Mouse (Mus musculus) forebrain, embryonic 15.5 days (tissue): ENCODE results near the gene Scrt2. TPM values are rescaled to one million over a fixed set of nuclear protein-coding genes. Genes with fewer than 3 reads are reported as not detected.
"Not testable (repeated sequence)": the region's sequence is repeated elsewhere in the genome, so short reads cannot be mapped to it uniquely, and the experiment has no call there.

Experiments used
- ATAC-seq: fragments of 200-750 bp; cut with Nextera tagmentation; replicated peaks from 2 replicates; pipeline ENCODE4 v1.8.0; 2017; ENCODE audit warnings: mild to moderate bottlenecking, moderate TSS enrichment, moderate library complexity
- H3K27ac ChIP-seq: fragments of 300-500 bp; sonication (generic); replicated peaks from 2 replicates; pipeline ENCODE4 v1.5.1; 2015; ENCODE audit warnings: mild to moderate bottlenecking, inconsistent platforms
- H3K27me3 ChIP-seq: fragments of 300-500 bp; sonication (generic); 2 replicates; pipeline ENCODE4 v1.6.1; 2015; ENCODE audit warnings: inconsistent platforms
- H3K36me3 ChIP-seq: fragments of 300-500 bp; sonication (generic); 2 replicates; pipeline ENCODE4 v1.6.1; 2015; ENCODE audit warnings: mild to moderate bottlenecking, inconsistent platforms
- H3K4me1 ChIP-seq: fragments of 300-500 bp; sonication (generic); 2 replicates; pipeline ENCODE4 v1.6.1; 2015; ENCODE audit warnings: inconsistent platforms
- H3K4me2 ChIP-seq: fragments of 300-500 bp; sonication (generic); replicated peaks from 2 replicates; pipeline ENCODE4 v1.6.1; 2015; ENCODE audit warnings: mild to moderate bottlenecking, inconsistent platforms
- H3K4me3 ChIP-seq: fragments of 300-500 bp; sonication (generic); 2 replicates; pipeline ENCODE4 v1.5.1; 2015; ENCODE audit warnings: mild to moderate bottlenecking, inconsistent platforms
- H3K9ac ChIP-seq: fragments of 300-500 bp; sonication (generic); replicated peaks from 2 replicates; pipeline ENCODE4 v1.6.1; 2015; ENCODE audit warnings: mild to moderate bottlenecking, inconsistent platforms
- H3K9me3 ChIP-seq: fragments of 300-500 bp; sonication (generic); 2 replicates; pipeline ENCODE4 v1.6.1; 2016; ENCODE audit warnings: inconsistent platforms
- WGBS: fragments of 180-500 bp; shearing (Covaris S2); methylation state at CpG from one replicate; pipeline ENCODE4 v1.1.7; 2015; ENCODE audit warnings: mixed read lengths; 5-methylcytosine and 5-hydroxymethylcytosine counted together
- polyA plus RNA-seq: library from polyadenylated mRNA; unstranded; fragments of >200 nt; fragmentation: Nextera tagmentation; extraction: Ambion mirVana; gene quantifications from 2 replicates; pipeline ENCODE4 v1.2.1, GENCODE M21; 2015

The Scrt2 gene
- polyA plus RNA-seq, 1 experiment from 2014 or later: 20.9 TPM

GRCm38 (mm10) chr2:152057252-152057563 lies 24.1 kb upstream of the Scrt2 start:
- Histone ChIP-seq H3K9ac (no peak overlapping the region), H3K9me3 (no peaks in the 10 kb centered on the region), H3K4me3 (no peak overlapping the region), H3K36me3 (no peaks in the 10 kb centered on the region), H3K27ac (peak overlapping the region; percentile 20; the same call in 1 of the 2 replicates), H3K4me1 (peaks cover 19% of the 10 kb centered on the region), H3K4me2 (no peak overlapping the region), H3K27me3 (no peaks in the 10 kb centered on the region)
- no peak for ATAC-seq
- WGBS: 70% methylated on average over 9 of the region's 9 CpGs

DNA sequence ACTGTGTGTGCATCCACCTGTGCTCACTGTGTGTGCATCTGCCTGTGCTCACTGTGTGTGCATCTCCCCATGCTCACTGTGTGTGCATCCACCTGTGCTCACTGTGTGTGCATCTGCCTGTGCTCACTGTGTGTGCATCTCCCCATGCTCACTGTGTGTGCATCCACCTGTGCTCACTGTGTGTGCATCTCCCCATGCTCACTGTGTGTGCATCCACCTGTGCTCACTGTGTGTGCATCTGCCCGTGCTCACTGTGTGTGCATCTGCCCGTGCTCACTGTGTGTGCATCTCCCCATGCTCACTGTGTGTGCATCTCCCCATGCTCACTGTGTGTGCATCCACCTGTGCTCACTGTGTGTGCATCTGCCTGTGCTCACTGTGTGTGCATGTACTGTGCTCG lies 18.5 kb upstream of the Scrt2 start:
- not testable (repeated sequence) for H3K27me3 ChIP-seq, H3K4me2 ChIP-seq, H3K9ac ChIP-seq, H3K27ac ChIP-seq, H3K4me1 ChIP-seq, H3K4me3 ChIP-seq, H3K36me3 ChIP-seq, ATAC-seq, H3K9me3 ChIP-seq
- 92% methylated on average over 3 of the region's 3 CpGs for WGBS

- Histone ChIP-seq H3K27me3 (no peaks in the 10 kb centered on the region), H3K27ac (peak overlapping the region; percentile 83), H3K36me3 (no peaks in the 10 kb centered on the region), H3K9me3 (no peaks in the 10 kb centered on the region), H3K4me2 (no peak overlapping the region), H3K4me3 (no peak overlapping the region), H3K9ac (no peak overlapping the region), H3K4me1 (peaks cover 16% of the 10 kb centered on the region)
- ATAC-seq: peak; percentile 95
- 6% methylated on average over 10 of the region's 11 CpGs for WGBS
These were observed 12.5 kb upstream of the Scrt2 start for GRCm38 (mm10) chr2:152068660-152069433.

- Histone ChIP-seq H3K4me3 (no peak overlapping the region), H3K27ac (peak overlapping the region; percentile 83), H3K4me1 (peaks cover 16% of the 10 kb centered on the region), H3K27me3 (no peaks in the 10 kb centered on the region), H3K4me2 (no peak overlapping the region), H3K9ac (no peak overlapping the region), H3K36me3 (no peaks in the 10 kb centered on the region), H3K9me3 (no peaks in the 10 kb centered on the region)
- 23% methylated on average over 9 of the region's 9 CpGs for WGBS
- ATAC-seq: no peak
These were observed 11.9 kb upstream of the Scrt2 start for GRCm38 (mm10) chr2:152069434-152069786.

GRCm38 (mm10) chr2:152069941-152070340 lies 11.4 kb upstream of the Scrt2 start:
- H3K9ac ChIP-seq: no peak overlapping the region
- ATAC-seq: no peak
- H3K27me3 ChIP-seq: no peaks in the 10 kb centered on the region
- no peak overlapping the region for H3K4me3 ChIP-seq
- WGBS: 68% methylated on average over 2 of the region's 2 CpGs
- no peaks in the 10 kb centered on the region for H3K9me3 ChIP-seq
- no peak overlapping the region for H3K4me2 ChIP-seq
- peaks cover 19% of the 10 kb centered on the region for H3K4me1 ChIP-seq
- H3K27ac ChIP-seq: peak overlapping the region; percentile 83
- H3K36me3 ChIP-seq: no peaks in the 10 kb centered on the region

DNA sequence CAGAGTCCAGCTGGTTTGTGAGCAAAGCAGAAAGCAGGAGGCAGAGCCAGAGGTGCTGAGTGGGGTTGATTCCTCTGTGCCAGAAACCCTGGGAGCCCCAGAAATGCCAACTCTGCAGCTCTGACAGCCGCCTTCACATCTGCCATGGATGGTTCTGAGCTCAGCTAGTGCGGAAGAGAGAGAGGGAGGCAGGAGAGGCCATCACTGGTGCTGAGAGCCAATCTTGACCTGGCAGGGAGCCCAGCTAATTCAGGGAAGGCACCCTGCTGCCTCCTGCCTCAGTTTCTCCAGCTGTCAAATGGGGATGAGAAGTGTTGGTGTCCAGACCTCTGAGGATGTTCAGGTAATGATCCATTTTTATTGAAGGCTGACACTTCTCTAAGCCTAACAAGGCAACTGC lies 6.8 kb upstream of the Scrt2 start:
- no peak for ATAC-seq
- Histone ChIP-seq H3K27ac (no peak overlapping the region), H3K36me3 (no peaks in the 10 kb centered on the region), H3K9ac (no peak overlapping the region), H3K27me3 (no peaks in the 10 kb centered on the region), H3K4me3 (no peak overlapping the region), H3K9me3 (no peaks in the 10 kb centered on the region), H3K4me1 (peaks cover 26% of the 10 kb centered on the region), H3K4me2 (no peak overlapping the region)
- WGBS: 72% methylated on average over 2 of the region's 2 CpGs

DNA sequence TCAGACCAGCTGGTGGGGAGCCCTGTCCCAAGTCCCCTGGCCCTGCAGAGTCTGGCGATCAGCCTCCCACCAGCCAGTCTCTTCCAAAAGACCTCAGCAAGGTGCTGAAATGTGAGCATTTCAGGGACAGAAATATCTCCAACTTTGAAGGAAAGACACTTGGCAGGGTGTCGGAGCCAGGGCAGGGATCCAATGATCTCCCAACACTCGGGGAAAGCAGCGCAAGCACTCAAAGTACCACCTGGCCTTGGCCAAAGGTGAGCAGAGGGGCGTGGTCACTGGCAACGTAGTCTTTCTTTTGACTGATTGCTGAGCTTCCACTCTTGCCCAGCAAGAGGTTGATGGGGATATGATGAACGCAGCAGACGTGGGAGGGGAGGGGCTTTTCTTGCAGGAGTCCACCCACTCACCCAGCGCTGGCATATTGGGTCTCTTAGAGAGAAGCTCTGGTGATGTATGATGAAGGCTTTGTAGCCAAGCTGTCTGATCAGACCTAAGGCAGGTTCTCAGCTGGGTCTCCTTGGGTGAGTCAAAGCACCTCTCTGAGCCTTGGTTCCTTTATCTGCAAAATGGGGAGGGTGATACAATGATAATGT lies 5.9 kb upstream of the Scrt2 start:
- no peak overlapping the region for H3K9ac ChIP-seq
- H3K36me3 ChIP-seq: no peaks in the 10 kb centered on the region
- H3K27me3 ChIP-seq: no peaks in the 10 kb centered on the region
- H3K4me3 ChIP-seq: no peak overlapping the region
- no peaks in the 10 kb centered on the region for H3K9me3 ChIP-seq
- no peak for ATAC-seq
- H3K4me1 ChIP-seq: peaks cover 26% of the 10 kb centered on the region
- WGBS: 51% methylated on average over 9 of the region's 9 CpGs
- H3K27ac ChIP-seq: no peak overlapping the region
- H3K4me2 ChIP-seq: no peak overlapping the region

- H3K9me3 ChIP-seq: no peaks in the 10 kb centered on the region
- H3K36me3 ChIP-seq: no peaks in the 10 kb centered on the region
- no peak for ATAC-seq
- whole genome bisulfite sequencing: 81% methylated on average over 3 of the region's 3 CpGs
- no peak overlapping the region for H3K4me3 ChIP-seq
- no peaks in the 10 kb centered on the region for H3K27me3 ChIP-seq
- H3K4me2 ChIP-seq: no peak overlapping the region
- H3K9ac ChIP-seq: no peak overlapping the region
- H3K27ac ChIP-seq: no peak overlapping the region
- H3K4me1 ChIP-seq: peaks cover 27% of the 10 kb centered on the region
These were observed 4.0 kb upstream of the Scrt2 start for GRCm38 (mm10) chr2:152077337-152077736.

DNA sequence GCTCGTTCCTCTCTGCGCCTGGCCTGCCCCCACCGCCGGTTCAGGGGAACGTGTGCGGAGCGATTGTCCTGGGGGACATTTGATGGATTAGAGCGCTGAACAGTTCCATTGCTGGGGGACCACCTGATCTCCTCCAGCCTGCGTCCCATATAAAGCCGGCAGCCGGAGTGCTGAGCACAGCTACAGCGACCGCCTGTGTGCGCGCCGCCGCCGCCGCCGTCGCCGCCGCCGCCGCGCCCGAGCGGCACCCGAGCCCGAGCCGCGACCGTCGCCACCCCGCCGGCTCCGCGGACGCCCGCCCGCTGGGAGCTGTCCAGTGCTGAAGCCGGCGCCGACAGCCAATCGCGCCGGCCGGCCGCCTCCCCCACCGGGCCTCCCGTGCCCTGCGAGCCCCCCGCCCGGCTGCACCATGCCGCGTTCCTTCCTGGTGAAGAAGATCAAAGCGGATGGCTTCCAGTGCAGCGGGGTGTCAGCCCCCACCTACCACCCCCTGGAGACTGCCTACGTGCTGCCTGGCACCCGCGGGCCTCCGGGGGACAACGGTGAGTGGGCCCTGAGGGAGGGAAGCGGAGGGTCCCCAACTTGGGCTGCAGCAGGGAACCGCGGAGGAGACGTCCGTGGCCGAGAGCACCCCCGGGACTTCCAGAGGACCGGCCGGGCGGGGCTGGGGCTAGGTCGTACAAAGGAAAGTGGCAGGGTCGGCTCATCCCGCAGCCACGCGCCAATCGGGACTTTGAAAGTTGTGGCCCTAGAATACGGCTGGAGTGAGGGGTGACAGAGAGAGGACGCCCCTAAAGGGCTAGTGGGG lies 516 bp downstream of the Scrt2 start:
- peak; percentile 73 for ATAC-seq
- Histone ChIP-seq H3K9me3 (no peaks in the 10 kb centered on the region), H3K27me3 (no peaks in the 10 kb centered on the region), H3K4me1 (peaks cover 60% of the 10 kb centered on the region), H3K36me3 (no peaks in the 10 kb centered on the region), H3K27ac (peak overlapping the region; percentile 98), H3K4me2 (peak overlapping the region; percentile 74), H3K4me3 (peak overlapping the region; percentile 56), H3K9ac (peak overlapping the region; percentile 85)
- WGBS: under 1% methylated on average over 81 of the region's 81 CpGs

DNA sequence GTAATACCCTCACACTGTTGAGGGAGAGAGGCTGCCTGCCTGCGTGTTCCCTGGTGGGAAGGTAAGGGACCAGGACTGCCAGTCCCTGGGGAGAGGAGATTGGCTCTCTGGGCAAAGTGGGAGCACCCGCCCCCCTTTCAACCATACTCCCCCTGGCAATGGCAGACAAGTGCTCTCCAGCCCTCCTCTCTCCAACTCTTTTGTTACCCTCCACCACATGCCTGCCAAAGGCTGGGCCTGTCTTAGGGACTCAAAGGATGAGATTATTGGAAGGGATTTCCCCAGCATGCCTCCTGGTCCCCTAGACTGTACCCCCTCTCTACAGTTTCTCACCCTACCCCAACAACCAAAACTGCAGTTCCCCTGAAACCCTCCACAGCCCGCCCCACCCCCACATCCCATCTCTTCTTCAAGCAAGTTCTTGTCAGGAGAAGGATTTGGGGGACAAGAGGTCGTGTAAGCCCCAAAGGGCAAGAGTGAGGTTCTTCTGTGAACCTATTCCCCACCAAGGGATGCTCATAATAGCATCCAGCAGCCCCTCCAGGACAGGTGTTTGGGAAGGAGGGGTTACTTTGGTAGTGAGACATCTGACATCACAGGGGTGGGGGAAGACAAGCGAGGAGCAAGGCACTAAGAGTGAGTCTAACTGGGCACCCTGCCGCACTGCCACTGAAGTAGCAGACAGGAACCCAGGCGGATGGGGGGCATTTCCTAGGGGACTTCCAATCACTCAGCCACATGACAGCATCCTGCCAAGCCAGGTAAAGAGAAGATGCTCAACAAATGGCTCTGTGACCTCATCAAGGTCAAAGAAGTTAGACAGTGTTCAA lies 1.3 kb downstream of the Scrt2 start:
- Histone ChIP-seq H3K27me3 (no peaks in the 10 kb centered on the region), H3K4me2 (peak overlapping the region; percentile 74), H3K9me3 (no peaks in the 10 kb centered on the region), H3K4me1 (peaks cover 68% of the 10 kb centered on the region), H3K27ac (peak overlapping the region; percentile 98), H3K36me3 (no peaks in the 10 kb centered on the region), H3K9ac (peak overlapping the region; percentile 85), H3K4me3 (peak overlapping the region; percentile 56)
- peak; percentile 35 for ATAC-seq
- 18% methylated on average over 7 of the region's 7 CpGs for WGBS

DNA sequence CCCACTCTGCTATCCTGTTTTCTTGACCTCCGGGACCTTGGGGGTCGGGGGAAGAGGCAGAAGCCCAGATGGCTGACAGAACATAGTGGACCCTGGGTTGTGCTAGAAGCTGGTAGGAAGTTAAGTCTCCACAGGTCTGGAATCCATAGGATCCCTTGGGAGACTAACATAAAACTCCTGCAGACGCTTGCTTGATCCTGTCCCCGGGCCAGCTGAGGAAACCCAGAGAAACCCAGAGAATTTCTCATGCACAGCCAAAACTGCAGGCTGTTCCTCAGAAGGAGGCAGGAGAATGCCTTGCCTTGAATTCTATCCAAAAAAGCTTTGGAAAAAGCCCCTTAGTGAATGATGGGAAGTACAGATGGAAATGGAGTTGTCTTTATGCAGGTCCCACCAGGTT lies 2.1 kb downstream of the Scrt2 start:
- ATAC-seq: no peak
- Histone ChIP-seq H3K27ac (peak overlapping the region; percentile 98), H3K4me2 (peak overlapping the region; percentile 74), H3K27me3 (no peaks in the 10 kb centered on the region), H3K4me1 (peaks cover 76% of the 10 kb centered on the region), H3K36me3 (no peaks in the 10 kb centered on the region), H3K4me3 (peak overlapping the region; percentile 56), H3K9me3 (no peaks in the 10 kb centered on the region), H3K9ac (peak overlapping the region; percentile 85)
- 57% methylated on average over 4 of the region's 4 CpGs for WGBS
